Mouse (Mus musculus): ENCODE measurements around the gene 6430548M08Rik.

Gene 6430548M08Rik

GRCm38 (mm10) chr8:120143911-120144651 is 30.1 kb downstream of the 6430548M08Rik start:
- ATAC-seq (ENCODE audit: low TSS enrichment) = peak; percentile 57

GRCm38 (mm10) chr8:120144652-120145301 is 30.8 kb downstream of the 6430548M08Rik start:
- peak; percentile 66 for ATAC-seq (ENCODE audit: low TSS enrichment)

- ATAC-seq (ENCODE audit: low TSS enrichment) = no peak
Observed at GRCm38 (mm10) chr8:120146051-120146450, 32.1 kb downstream of the 6430548M08Rik start.

- no peak for ATAC-seq (ENCODE audit: low TSS enrichment)
Observed at GRCm38 (mm10) chr8:120150028-120150427, 36.1 kb downstream of the 6430548M08Rik start.

GRCm38 (mm10) chr8:120151151-120151550 is 37.2 kb downstream of the 6430548M08Rik start:
- no peak for ATAC-seq (ENCODE audit: low TSS enrichment)

GRCm38 (mm10) chr8:120152636-120153035 is 38.7 kb downstream of the 6430548M08Rik start:
- no peak for ATAC-seq (ENCODE audit: low TSS enrichment)

- no peak for ATAC-seq (ENCODE audit: low TSS enrichment)
Observed at GRCm38 (mm10) chr8:120160366-120160765, 46.4 kb downstream of the 6430548M08Rik start.

GRCm38 (mm10) chr8:120161658-120162403 is 47.9 kb downstream of the 6430548M08Rik start:
- peak; percentile 55 for ATAC-seq (ENCODE audit: low TSS enrichment)

- 0 out of 2 replicates have a peak, but pooled peaks have one; percentile 3 for ATAC-seq (ENCODE audit: low TSS enrichment)
Observed at GRCm38 (mm10) chr8:120162404-120162752, 48.4 kb downstream of the 6430548M08Rik start.

- ATAC-seq (ENCODE audit: low TSS enrichment) = no peak
Observed at GRCm38 (mm10) chr8:120163376-120163775, 49.4 kb downstream of the 6430548M08Rik start.

- ATAC-seq (ENCODE audit: low TSS enrichment) = no peak
Observed at GRCm38 (mm10) chr8:120164026-120164425, 50.1 kb downstream of the 6430548M08Rik start.

GRCm38 (mm10) chr8:120167136-120167535 is 53.2 kb downstream of the 6430548M08Rik start:
- no peak for ATAC-seq (ENCODE audit: low TSS enrichment)

- peak; percentile 53 for ATAC-seq (ENCODE audit: low TSS enrichment)
Observed at GRCm38 (mm10) chr8:120167821-120168220, 53.9 kb downstream of the 6430548M08Rik start.

GRCm38 (mm10) chr8:120169119-120169518 is 55.2 kb downstream of the 6430548M08Rik start:
- no peak for ATAC-seq (ENCODE audit: low TSS enrichment)

- no peak for ATAC-seq (ENCODE audit: low TSS enrichment)
Observed at GRCm38 (mm10) chr8:120173195-120173594, 59.2 kb downstream of the 6430548M08Rik start.

GRCm38 (mm10) chr8:120174606-120175005 is 60.7 kb downstream of the 6430548M08Rik start:
- no peak for ATAC-seq (ENCODE audit: low TSS enrichment)

GRCm38 (mm10) chr8:120176605-120177004 is 62.7 kb downstream of the 6430548M08Rik start:
- no peak for ATAC-seq (ENCODE audit: low TSS enrichment)

- peak; percentile 59 for ATAC-seq (ENCODE audit: low TSS enrichment)
Observed at GRCm38 (mm10) chr8:120177318-120178123, 63.6 kb downstream of the 6430548M08Rik start, which contains the start of gene Fam92b. Gene Fam92b, minus strand, starts transcription at chr8:120177466.

- ATAC-seq (ENCODE audit: low TSS enrichment) = no peak
Observed at GRCm38 (mm10) chr8:120178124-120178514, 64.2 kb downstream of the 6430548M08Rik start.

- peak; percentile 78 for ATAC-seq (ENCODE audit: low TSS enrichment)
Observed at GRCm38 (mm10) chr8:120179027-120179431, 65.1 kb downstream of the 6430548M08Rik start.

- no peak for ATAC-seq (ENCODE audit: low TSS enrichment)
Observed at GRCm38 (mm10) chr8:120180445-120180970, 66.6 kb downstream of the 6430548M08Rik start.

Measured in frontal cortex, adult (tissue).